In genomic region chr7:16201136-16201535, GRCm38 (mm10) we compare ENCODE assay signal across 17 mouse cellular contexts. TPM values are rescaled to one million over a fixed set of nuclear protein-coding genes. Genes with fewer than 3 reads are reported as not detected.
A peak's percentile ranks its signal among the peaks of the same experiment; 100 is the strongest.
DNase-seq lines count a peak whose midpoint lies in the region; ATAC-seq lines count a peak whose summit lies in the region.
"Had no signal": no experiment of that assay in that cellular context is flagged by ENCODE, and none has a peak within 500 bp of the region (broad histone marks: within the 10 kb centered on the region; RNA-seq: fewer than 3 reads in every experiment).

No protein-coding gene starts in this region.

- DNase-seq in 416B (ENCODE audit: low read depth), result peak; percentile 76
- DNase-seq in thymus, postnatal 14 days, result peak; percentile 80
- DNase-seq in frontal cortex, postnatal 14 days (ENCODE audit: low spot score in 2 of 2), result no peak
- DNase-seq in kidney, adult 8-10 months, result no peak
- DNase-seq: adrenal gland, postnatal 10 days; cerebellum, adult 9-11 months; layer of hippocampus, postnatal 36 days had no signal

- peaks cover 93% of the 10 kb centered on the region for H3K36me3 ChIP-seq in liver, embryonic 12.5 days

- peak; percentile 66 for ATAC-seq in activated CD4-positive, CD25-positive, alpha-beta regulatory T cell, adult 4 months
- peak; percentile 55 for ATAC-seq in megakaryocyte progenitor cell, adult 5-6 weeks (replicated peaks; ENCODE audit: poor library complexity)
- no peak for ATAC-seq in liver, embryonic 12.5 days
- ATAC-seq: forebrain, embryonic 16.5 days; intestine, embryonic 16.5 days; lung, postnatal 0 days; midbrain, embryonic 16.5 days had no signal

- H3K4me1 ChIP-seq in liver, embryonic 12.5 days, result no peaks in the 10 kb centered on the region
- H3K4me1 ChIP-seq: liver, embryonic 15.5 days had no signal

- H3K4me3 ChIP-seq in liver, embryonic 12.5 days, result no peak overlapping the region
- H3K4me3 ChIP-seq: liver, embryonic 15.5 days had no signal

- no peak overlapping the region for H3K27ac ChIP-seq in liver, embryonic 12.5 days
- H3K27ac ChIP-seq: hindbrain, embryonic 14.5 days; liver, embryonic 15.5 days had no signal

- H3K4me2 ChIP-seq in liver, embryonic 12.5 days, result no peak overlapping the region
- H3K4me2 ChIP-seq: hindbrain, embryonic 14.5 days; liver, embryonic 15.5 days had no signal

- WGBS in liver, embryonic 12.5 days (ENCODE audit: insufficient replicate concordance), result 26% methylated on average over 6 of the region's 6 CpGs

- H3K27me3 ChIP-seq in liver, embryonic 12.5 days (replicated peaks), result no peaks in the 10 kb centered on the region
- H3K27me3 ChIP-seq: liver, embryonic 15.5 days had no signal

- H3K9me3 ChIP-seq in liver, embryonic 12.5 days (replicated peaks), result no peaks in the 10 kb centered on the region
- H3K9me3 ChIP-seq: liver, embryonic 15.5 days had no signal

- no peak overlapping the region for H3K9ac ChIP-seq in liver, embryonic 12.5 days
- H3K9ac ChIP-seq: hindbrain, embryonic 14.5 days; liver, embryonic 15.5 days had no signal

RNA-seq across cellular contexts. Expression of gene Dhx34, which starts 20.7 kb away (rescaled TPM):
- polyA plus RNA-seq in activated CD4-positive, CD25-positive, alpha-beta regulatory T cell, adult 4 months (2017; shearing (Covaris generic)), result 10 to 100 TPM in 1 of 2 experiments, 1 to 10 TPM in 1; 7.0 to 10.9 TPM
- 6.0 and 6.7 TPM in 2 replicates for total RNA-seq in megakaryocyte progenitor cell, adult 5-6 weeks (2015)
- 6.6 and 8.1 TPM in 2 replicates for total RNA-seq in megakaryocyte progenitor cell, adult 5-6 weeks (2017)
- polyA plus RNA-seq in liver, embryonic 12.5 days (2016; fragmentation: Nextera tagmentation; extraction: Ambion mirVana), result 9.5 and 9.6 TPM in 2 replicates

RNA-seq across cellular contexts. Expression of gene Meis3, which starts 26.2 kb away (rescaled TPM):
- 10 to 100 TPM; 11.0 to 17.9 TPM for polyA plus RNA-seq in activated CD4-positive, CD25-positive, alpha-beta regulatory T cell, adult 4 months (2017; shearing (Covaris generic))
- 0.34 TPM in 1 of 2 replicates, not detected in the other for total RNA-seq in megakaryocyte progenitor cell, adult 5-6 weeks (2015)
- total RNA-seq in megakaryocyte progenitor cell, adult 5-6 weeks (2017), result not detected in 2 replicates
- 4.4 and 5.7 TPM in 2 replicates for polyA plus RNA-seq in liver, embryonic 12.5 days (2016; fragmentation: Nextera tagmentation; extraction: Ambion mirVana)

RNA-seq across cellular contexts. Expression of gene C5ar2, which starts 42.8 kb away (rescaled TPM):
- not detected for polyA plus RNA-seq in activated CD4-positive, CD25-positive, alpha-beta regulatory T cell, adult 4 months (2017; shearing (Covaris generic))
- total RNA-seq in megakaryocyte progenitor cell, adult 5-6 weeks (2015), result 1.1 and 1.7 TPM in 2 replicates
- total RNA-seq in megakaryocyte progenitor cell, adult 5-6 weeks (2017), result 1.1 and 1.3 TPM in 2 replicates
- 1.6 and 1.7 TPM in 2 replicates for polyA plus RNA-seq in liver, embryonic 12.5 days (2016; fragmentation: Nextera tagmentation; extraction: Ambion mirVana)
- polyA plus RNA-seq: embryonic facial prominence, embryonic 14.5 days; forebrain, embryonic 16.5 days; hindbrain, embryonic 14.5 days had no signal

RNA-seq across cellular contexts. Expression of gene C5ar1, which starts 58.2 kb away (rescaled TPM):
- not detected for polyA plus RNA-seq in activated CD4-positive, CD25-positive, alpha-beta regulatory T cell, adult 4 months (2017; shearing (Covaris generic))
- total RNA-seq in megakaryocyte progenitor cell, adult 5-6 weeks (2015), result 2.4 and 4.0 TPM in 2 replicates
- 0.57 and 1.2 TPM in 2 replicates for total RNA-seq in megakaryocyte progenitor cell, adult 5-6 weeks (2017)
- 1.7 and 2.1 TPM in 2 replicates for polyA plus RNA-seq in liver, embryonic 12.5 days (2016; fragmentation: Nextera tagmentation; extraction: Ambion mirVana)

Comparison
In these comparisons a context has a peak if more than half of its experiments do, and no peak if none do; other contexts are left out.
1. DNase-seq: peak in 416B (single experiment) and thymus, postnatal 14 days (single experiment); none in frontal cortex, postnatal 14 days (0 of 2) and kidney, adult 8-10 months (0 of 2).